Mouse (Mus musculus) T-helper 17 cell (primary cell): ENCODE results near the gene Galnt14.

Experiments used
- in situ Hi-C, 2 experiments: fragments of 300-600 bp; cut with MboI, MseI; formaldehyde crosslinking; loops; 1 replicate in 1 of 2; 2 replicates in 1 of 2; pipeline ENCODE4 v1.15.1; 2025; ENCODE audit warnings: high pct_unique_total_duplicates in 2 of 2

The Galnt14 gene

DNA sequence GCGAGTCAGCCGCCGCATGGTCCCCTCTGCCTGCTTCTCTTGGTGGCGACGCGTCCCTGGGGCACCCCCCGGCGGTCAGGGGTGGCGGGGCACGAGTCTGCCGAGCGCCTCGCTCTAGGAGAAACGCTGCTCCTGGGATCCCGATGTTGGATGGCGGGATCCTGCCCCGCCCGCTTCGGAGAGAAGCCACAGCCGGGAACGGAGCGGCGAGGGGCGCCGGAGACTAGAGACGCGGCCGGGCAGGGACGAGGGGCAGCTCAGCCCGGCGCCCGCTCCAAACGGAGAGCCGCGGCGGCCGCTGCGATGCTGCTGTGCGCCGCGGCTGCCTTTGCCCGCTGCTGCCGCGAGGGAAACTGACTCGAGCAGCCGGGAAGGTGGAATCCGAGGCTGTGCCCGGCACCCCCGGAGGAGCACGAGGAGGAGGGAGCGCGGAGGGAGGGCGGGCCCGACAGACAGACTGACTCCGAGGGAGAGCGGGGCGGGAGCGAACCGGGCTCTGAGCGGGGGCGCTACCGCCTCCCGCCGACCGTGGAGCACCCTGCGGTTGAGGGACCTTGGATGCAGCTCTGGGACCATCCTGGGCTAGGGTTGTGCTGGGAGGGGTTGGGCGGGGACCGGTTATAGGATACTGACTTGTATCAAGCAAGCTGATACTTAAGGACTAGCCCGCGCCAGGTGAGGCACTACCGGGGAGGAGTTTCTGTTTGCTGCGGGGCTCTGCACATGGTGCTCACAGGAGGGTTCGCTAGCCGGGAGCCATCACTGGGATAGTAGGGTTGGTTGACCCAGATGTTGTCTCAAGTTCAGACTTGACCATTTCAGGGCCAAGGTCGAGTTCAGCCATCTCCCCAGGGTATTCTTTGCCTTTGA lies at the start of gene Galnt14:
Galnt14 (minus strand) TSS at position 412 of the 870 bp plus-strand sequence.
- in situ Hi-C loops = no loop called here

DNA sequence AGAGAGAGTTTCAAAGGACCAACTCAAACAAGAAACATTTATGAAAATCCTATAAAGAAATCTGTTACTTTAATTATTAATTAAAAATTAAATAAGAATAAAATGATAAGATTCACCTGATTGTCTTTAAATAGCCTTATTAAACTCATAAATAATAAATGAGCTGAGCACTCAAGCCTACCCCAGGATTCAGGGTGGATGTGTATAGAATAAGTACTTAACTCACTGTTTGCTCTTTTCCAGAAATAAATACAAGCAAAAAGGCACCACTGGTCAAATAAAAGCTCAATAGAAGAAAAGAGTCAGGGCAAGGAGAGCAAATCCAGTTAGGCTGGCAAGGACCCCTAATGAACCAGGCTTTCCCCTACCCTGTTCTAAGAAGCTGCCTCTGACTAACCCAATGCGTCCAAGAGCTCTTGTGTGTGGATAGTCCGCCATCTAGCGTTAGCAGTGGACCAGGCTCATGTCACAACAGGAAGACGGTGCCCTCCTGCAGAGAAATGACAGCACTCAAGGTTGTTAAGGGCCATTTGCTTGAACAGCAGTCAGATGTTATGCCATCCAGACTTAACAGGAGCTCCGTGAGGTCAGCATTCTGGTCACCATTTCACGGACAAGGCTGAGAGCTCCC lies 33.5 kb upstream of the Galnt14 start:
- in situ Hi-C loops = loop anchor here (5.0 kb wide), 3 partner anchors 171 to 441 kb away; no protein-coding TSS in a partner anchor

DNA sequence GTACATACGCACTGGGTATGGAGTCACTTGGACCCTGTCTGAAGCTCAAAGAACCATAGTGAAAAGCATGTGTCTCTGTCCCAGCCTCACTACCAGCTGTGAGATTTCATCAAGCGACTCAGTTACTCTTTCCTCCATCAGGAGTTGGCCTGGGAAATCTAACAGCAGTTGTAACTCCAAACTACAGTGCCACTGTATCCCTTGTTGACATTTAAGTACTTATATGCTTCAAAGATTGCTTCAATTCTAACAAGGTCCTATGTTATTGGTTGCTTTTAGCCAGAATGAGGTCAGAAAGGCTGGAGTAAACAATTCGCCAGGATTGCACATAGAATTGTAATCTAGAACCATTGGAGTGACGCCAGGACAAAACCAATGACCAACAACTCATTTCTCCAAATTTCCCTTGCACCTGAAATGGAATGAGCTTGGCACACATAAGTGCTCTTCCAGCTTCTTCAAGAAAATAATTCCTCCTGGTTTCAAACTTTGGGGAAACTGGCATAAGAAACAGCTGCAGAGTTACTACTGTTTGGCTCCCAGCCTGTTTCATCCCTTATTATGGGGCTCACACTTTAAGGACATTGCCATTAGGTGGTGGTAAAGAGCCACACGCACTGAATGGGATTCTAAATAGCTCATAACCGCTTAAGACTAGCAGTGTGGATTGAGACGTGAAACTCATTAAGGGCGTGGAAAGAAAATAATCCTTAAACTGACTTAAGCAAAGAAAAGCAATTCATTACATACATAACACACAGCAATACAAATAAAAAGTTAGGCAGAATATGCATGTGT lies 13.8 kb upstream of the Galnt14 start:
- in situ Hi-C loops = no loop called here

DNA sequence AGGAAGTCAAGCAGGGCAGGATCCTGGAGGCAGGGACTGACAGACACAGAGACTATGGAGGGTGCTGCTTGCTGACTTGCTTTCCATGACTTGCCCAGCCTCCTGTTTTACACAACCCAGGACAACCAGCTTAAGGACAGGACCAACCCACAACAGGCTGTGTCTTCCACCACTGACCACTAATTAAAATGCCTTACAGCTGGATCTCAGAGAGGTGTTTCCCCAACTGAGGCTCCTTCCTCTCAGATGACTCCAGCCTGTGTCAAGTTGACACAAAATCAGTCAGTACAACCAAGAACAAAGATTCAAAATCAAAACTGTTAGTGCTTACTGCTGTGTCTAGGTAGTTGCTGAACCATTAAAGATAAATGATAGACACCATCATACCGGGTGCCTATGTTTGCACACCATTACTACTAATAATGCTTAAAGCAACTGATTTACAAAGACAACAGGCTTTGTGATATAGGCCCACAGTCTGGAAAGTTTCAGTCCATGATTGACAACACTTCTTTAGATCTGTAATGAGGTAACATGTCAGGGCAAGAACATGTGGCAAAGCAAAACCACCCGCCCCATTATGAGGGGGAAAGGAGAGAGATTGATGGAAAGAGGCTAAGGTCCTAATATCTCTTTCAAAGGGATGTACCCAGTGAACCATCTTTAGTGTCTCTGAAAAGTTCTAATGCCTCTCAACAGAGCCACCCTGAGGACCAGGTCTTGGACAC lies 8.9 kb upstream of the Galnt14 start:
- in situ Hi-C loops = loop anchor here in 1 of 2 experiments (5.0 kb wide), 1 partner anchor 163 kb away; no protein-coding TSS in a partner anchor

DNA sequence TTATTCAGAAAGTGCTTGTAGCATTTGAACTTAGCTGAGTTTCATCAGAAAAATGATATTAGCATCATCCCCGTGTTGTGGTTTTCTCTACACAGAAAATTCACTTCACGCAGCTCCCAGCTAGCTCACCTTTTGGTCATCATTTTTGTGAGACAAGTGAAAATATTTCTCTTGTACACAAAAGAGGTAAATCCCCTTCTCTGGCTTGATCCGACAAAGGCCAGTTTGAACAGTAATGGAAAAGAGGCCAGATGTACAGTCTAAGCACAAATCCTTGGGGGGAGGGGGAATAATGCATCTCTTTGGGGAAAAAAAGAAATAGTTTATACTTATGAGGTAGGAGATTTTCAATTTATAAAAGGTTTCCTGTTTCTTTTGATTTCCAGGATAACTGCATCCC lies 6.4 kb upstream of the Galnt14 start:
- in situ Hi-C loops = loop anchor here in 1 of 2 experiments (5.0 kb wide), 1 partner anchor 166 kb away; no protein-coding TSS in a partner anchor

DNA sequence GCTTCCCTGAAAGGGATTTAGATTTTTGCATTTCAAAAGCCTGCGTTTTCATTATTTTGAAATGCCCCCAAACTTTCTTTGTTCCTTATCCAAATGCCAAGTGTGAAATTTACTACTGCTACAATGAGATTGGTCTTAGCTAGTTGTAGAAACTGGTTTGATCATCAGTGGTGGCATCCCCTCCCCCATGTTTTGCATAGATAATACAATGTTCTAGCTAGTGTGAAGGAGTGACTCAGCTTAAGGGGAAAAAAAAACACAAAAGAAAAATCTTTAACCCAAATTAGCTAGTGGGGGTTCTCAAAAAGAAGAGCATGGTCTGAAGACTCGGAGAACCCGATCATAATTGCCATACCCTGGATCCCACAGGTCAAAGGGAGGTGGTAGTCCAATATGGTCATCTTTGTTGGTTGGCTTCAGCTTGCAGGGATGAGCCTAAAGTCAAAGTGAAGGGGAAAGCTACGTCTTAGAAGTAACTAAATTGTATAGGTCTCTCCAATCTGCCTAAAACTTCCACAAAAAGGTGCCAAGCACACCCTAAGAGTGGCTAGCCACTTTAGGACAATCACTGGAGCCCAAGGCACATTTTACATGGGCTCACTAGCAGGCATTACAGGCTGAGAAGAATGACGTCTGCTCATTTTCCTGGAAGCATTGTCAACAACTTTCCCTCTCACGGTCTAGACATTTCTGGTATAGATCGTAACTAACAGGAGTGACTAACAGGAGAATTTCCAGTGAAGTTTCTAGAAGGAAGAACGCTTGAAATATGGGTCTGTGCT lies 4.4 kb upstream of the Galnt14 start:
- in situ Hi-C loops = loop anchor here in 1 of 2 experiments (5.0 kb wide), 1 partner anchor 168 kb away; no protein-coding TSS in a partner anchor

DNA sequence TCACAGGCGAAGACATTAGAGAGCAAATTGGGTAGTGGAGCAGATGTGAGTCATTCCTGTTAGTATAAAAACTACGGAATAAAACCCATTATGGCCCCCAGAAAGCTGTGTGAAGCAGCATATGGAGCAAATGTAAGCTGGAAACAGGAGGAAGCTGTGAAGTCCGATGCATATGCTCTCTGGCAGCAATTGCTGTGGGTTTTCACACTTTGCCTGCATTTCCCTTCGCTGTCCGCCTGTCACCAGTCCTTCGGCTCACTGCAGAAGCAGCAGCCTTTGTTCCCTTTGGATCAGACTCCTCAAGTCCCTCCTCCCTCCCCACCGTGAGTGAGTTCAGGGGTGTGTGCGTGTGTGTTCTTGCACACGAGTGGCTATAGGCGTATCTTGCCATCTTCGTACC lies 3.1 kb upstream of the Galnt14 start:
- in situ Hi-C loops = no loop called here

DNA sequence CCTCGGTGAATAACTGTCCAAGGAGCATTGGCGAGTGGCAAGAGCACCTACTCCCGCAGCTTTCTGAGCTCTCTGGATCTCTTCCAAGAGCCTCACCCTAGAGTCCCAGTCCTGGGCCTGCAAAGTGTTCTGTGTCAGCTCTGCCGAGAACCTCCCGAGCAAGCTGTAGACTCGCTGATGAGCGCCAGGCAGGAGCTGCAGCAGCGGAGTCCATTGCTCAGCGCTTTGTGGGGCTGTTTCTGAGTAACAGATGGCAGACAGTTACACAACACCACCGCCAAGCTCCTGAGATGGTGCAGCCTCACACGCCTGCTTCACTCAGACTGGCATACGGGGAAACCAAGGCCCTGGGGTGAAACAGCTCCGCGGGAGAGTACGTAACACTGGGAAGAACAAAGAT lies 1.7 kb upstream of the Galnt14 start:
- in situ Hi-C loops = no loop called here

DNA sequence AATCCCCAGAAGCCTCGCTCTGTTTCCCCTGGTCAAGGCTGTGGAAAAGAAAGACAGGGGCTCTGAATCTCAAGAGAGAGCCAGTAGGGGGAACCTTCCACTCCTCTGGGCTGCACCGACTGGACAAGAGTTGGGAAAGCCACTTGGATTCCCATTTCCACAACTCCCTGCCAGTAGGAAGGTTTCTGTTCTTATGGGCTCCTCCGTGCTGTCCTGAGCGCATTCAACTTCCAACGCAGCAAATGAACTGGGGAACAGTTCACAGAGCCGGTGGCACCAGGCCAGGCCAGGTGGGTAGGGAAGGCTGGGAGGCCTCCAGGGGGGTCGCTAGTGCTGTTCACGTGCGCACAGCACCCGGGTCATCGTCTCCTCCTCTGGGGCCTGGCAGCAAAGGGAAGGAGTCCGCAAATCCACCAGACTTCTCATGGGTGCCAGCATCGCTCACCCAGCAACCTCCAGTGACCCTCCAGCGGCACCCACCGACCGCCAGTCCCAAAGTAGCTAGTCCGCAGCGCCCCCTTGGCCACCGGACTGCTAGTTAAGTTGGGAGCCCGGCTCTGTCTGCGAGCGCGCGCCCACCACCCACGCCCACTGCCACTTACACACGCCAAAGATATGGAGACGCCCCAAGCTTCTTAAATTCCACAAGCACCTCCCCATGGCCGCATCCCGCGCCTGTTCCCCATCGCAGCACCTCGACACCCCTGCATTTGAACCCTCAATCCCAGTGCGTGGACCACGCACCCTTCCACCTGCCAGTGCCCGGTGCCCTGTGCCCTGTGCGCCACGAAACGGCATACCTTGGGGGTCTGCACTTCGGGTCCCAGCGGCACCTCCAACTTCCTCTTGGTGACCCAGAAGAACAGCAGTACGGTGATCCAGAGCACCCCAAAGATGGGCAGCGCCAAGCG lies 867 bp downstream of the Galnt14 start:
- in situ Hi-C loops = no loop called here

DNA sequence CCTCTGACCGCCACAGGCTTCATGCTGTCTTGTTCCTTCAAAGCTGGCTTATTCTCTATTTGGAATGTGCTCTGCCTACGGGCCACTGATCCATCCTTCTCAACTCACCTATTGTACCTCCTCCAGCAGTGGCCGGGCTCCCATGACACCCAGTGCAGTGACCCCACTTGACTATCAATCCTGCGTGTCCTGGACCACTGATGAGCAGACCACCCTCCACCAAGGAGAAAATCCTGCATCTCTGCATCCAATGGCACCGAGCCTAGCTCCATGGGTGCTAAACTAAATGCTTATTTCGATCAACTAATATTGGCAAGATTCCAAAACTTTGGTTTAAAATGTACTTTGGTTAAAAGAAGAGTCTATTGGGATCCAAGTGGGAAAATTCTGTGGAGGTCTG lies 1.8 kb downstream of the Galnt14 start:
- in situ Hi-C loops = no loop called here

DNA sequence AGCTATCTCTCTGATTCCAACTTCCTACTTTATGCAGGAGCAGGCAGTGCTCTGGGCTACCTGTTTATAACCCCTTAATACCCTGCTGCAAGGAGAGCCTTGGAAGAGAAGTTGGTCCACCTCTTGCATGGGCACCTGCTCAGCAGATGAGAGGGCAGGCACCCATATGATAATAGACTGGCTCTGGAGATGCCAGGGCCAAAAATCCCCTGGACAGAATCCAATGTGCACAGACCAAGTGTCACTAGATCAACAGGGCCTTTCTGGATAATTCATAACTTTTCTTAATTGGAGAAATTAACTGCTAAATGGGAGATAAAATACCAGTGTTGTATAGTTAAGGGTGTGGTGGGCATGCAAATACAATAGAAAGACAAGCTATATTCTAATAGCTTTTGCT lies 6.7 kb downstream of the Galnt14 start:
- in situ Hi-C loops = no loop called here

DNA sequence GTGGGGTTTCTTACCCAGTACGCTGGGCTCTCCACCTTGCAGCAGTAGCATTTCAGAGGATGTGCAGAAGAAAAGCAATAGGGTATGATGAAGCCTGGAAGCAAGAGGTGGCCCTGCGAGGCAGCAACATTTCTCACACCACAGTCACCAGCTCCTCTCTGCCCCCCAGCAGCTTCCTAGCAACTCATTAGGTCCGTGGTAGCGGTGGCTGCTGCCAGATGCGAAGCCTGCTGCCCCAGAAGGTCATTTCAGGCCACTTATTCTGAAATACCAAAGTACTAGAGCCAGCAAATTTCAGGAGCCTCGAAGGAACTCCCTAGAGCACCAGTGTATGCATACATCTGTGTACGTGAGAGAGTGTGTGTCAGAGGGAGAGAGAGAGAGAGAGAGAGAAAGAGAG lies 9.2 kb downstream of the Galnt14 start:
- in situ Hi-C loops = no loop called here

DNA sequence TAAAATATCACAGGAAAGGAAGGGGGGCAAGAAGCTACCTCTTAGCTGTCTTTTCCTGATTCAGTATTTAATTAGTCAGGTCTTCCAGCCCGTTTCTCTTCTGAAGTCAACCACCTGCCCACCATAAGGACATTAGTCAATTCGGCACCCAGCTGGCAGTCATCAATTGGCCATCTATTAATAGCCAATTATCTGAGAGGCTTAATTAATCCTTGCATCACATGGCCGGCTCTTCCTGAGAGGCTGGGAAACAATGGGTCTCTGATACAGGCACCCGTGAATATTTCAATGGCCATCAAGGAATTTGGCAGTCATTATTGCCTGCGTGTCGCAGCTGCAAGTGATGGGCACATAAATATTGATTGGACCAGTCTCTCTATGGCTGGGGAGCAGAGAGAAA lies 10.4 kb downstream of the Galnt14 start:
- in situ Hi-C loops = no loop called here

DNA sequence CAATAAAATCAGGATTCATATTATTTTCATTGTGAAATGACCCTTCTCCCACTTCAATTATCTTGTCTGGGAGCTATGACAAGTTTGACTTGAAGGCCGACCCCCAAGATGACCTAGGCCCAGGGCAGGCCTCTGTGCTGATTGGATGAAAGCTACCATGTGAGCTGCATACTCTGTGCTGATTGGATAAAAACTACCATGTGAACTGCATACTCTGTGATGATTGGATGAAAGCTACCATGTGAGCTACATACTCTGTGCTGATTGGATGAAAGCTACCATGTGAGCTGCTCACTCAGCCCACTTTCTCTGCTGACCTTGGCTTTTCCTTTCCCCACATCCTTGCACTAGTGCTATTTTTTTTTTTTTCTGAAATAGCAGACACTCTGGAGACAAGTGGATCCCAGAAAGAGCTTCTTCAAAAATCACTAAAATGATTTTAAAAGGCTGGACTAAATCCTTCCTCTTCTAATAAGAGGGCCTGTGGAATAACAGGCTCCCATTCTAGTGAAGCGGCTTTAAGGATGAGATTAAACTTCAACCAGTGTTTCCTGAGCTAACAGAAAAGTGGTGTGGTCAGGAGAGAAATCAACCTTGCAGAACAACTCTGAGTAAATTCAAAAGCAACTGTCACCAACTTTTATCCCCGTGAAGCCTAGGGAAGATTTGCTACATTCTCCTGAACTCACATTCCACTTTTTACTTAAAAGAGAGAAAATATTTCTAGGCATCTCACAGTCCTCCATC lies 15.9 kb downstream of the Galnt14 start:
- in situ Hi-C loops = no loop called here

DNA sequence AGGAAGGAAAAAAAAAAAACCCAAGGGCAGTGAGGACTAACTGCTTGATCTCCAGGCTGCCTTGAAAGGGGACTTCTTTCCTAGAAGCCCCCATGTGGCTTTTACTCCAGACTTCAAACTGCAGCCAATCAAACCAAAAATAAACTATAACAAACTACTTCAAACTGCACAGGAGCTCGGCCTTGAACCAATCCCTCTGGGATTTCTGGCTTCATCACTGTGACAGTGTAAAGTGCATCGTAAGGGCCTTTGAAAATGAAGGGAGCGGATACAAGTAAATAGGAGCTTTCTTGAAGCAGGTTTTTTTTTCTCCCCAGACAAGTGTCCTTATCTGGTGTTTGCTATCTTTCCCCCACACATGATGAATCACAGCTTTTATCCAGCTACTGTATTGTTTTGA lies 22.0 kb downstream of the Galnt14 start:
- in situ Hi-C loops = no loop called here

DNA sequence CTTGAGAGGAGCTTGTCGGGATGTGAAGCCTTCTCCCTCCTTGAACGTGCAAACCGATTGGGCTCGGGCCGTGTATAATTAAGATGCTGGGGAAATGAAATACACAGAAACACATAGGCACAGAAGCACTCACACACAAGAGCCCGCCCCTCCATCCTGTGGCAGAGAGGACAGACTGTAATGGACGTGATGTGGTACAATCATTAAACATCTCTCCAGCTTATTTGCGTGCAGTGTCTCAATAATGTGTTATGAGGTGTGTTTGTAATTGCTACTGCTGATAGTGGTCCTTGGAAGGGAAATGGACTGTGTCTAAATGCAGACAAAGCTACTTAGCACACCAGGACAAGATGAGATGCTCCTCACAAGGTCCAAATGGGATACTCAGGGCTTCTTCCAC lies 24.0 kb downstream of the Galnt14 start:
- in situ Hi-C loops = no loop called here

DNA sequence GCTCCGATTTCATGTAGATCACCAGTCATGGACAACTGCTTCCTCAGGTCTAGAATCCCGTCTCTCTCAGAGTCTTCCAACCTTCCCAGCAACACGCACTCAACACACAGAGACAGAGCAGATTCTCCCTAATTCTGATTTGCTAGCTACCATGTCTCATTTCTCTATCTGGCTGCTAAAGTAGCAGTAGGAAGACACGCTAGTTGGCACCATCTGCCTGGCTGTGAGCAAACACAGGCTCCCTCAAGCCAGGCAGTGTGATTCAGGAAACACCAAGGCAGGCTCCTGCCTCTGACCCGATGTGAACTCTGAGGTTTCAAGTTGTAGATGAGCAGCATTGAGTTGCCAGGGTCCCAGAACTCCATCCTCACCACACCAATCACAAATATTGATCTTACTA lies 25.5 kb downstream of the Galnt14 start:
- in situ Hi-C loops = no loop called here

DNA sequence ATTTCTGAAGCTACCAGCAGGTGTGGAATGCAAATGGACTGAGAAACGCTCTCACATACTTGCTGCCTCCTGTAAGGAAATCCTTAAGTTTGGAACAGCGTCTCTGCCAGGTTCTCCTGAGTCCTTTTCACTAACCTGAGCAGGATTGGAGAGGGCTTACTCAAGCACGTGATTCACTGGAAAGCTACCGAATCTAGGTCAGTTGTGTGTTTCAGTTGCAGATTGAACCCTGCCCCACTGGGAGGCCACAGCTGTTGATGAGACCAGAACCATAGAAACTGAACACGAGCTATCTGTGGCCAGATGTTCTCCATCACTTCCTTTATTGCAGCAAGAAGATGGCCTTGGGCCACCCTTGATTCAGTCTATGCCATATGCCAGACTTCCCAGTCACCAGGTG lies 38.3 kb downstream of the Galnt14 start:
- in situ Hi-C loops = no loop called here

DNA sequence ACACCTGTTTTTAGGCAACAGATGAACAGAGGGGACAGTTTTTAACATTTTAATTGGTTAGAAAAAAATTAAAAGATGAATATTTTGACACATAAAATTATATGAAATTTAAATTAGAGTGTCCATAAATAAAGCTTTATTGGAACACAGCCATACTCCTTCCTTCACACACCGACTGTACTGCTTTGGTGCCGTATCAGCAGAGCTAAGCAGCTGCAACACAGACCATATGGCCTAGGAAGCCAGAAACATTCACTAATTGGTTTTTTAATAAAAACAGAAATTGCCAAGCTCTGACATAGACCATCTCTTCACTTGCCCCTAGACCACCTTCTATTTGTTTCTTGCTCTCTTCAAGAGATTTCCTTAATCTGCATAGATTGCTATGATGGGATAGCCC lies 40.2 kb downstream of the Galnt14 start:
- in situ Hi-C loops = no loop called here
